Mouse (Mus musculus): ENCODE measurements at regions not wholly inside any gene's neighbourhood (a gene's known extent, or its start where the extent isn't known, plus 50 kb on each side); places are given as distances from the start of the nearest gene placed in this dataset.

DNA sequence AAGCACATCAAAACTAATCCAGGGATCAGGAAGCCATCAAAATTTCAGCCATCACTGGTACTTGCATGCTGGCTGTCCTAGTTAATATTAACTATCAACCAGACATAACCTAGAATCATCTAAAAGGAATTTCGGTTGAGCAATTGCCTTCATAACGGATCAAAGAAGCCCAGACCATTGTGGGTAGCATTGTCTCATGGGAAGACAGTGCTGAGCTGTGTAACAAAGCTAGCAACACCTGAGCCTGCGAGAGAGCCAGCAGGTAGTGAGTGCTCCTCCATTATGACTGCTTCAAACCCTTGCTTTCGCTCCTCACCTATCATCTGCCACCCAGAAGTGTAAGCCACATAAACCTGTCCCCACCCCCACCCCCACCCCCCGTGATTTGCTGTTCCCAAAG, 169.6 kb upstream of the Fat1 start:
- DNase-seq = no peak

DNA sequence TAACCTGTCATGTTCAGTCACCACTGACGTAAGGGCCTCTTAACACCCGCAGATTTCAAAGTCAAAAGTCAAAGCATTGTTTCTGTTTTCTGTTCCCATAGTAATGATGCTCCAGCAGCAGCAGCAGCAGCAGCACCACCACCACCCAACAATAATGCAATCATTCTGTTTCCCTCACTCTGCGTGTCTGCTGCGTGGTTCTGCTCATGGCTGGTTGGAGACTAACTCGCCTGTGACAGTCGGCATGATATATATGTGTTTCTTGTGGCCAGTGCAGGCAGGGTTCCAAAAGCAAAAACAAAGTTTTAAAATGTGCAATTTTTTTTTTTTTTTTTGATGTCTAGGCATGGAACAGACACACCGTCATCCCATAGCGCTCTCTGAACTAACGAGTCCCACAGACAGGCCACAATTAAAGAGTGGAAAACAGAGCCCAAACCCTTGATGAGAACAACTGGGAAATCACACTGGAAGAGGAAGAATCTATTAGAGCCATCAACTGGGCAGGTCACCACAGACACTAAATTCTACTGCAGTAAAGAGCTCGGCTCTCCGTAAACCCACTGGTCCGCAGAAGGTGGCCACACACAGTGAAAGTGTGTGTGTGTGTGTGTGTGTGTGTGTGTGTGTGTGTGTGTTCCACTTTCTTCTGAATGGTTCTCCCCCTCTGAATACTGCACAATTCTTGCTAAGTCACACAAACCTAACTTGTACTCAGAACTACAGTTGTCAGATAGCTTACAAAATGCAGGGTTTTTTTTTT, 169.0 kb upstream of the Fat1 start:
- DNase-seq = no peak

- no peak for DNase-seq
Observed at GRCm38 (mm10) chr8:44767271-44767670, 168.0 kb upstream of the Fat1 start.

GRCm38 (mm10) chr8:44779212-44779611, 156.0 kb upstream of the Fat1 start:
- no peak for DNase-seq

GRCm38 (mm10) chr8:44782421-44782820, 152.8 kb upstream of the Fat1 start:
- no peak for DNase-seq

DNA sequence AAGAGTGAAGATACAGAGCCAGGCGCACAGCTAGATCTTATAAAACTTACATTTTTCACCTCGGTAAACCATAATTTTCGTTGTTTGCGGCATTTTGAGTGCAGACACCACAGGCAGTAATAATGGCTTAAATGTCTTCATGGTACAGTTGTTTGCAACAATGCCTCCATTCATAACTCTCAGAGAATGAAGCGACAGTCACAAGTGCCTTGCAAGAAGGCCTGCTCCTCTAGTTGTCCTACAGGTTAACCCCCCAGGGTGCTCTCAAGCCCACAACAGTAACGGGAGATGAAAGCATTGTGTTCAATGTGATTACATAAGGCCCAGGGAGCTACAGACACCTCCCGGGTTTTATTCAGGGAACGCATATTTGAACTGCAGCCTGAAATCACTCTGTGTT, 150.1 kb upstream of the Fat1 start:
- DNase-seq = no peak

- DNase-seq = no peak
Observed at GRCm38 (mm10) chr8:44786740-44787139, 148.5 kb upstream of the Fat1 start.

DNA sequence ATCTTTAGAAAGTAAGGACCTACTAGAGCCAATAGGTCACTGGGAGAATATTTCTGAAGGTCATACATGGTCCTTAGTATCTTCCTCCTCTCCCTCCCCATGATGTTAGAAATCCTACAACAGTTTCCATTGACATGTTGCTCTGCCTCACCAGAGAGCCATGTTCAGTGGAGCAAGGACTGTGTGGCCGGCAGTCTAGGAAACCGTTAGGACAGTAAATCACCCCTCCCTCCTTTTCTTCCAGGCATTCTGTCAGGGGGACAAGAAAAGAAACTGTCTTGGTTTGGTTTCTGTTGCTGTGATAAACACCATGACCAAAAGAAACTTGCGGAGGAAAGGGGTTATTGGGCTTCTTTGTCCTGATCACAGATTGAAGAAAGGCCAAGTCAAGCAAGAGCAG, 147.0 kb upstream of the Fat1 start:
- no peak for DNase-seq

GRCm38 (mm10) chr8:44799513-44799912, 135.7 kb upstream of the Fat1 start:
- no peak for DNase-seq

DNA sequence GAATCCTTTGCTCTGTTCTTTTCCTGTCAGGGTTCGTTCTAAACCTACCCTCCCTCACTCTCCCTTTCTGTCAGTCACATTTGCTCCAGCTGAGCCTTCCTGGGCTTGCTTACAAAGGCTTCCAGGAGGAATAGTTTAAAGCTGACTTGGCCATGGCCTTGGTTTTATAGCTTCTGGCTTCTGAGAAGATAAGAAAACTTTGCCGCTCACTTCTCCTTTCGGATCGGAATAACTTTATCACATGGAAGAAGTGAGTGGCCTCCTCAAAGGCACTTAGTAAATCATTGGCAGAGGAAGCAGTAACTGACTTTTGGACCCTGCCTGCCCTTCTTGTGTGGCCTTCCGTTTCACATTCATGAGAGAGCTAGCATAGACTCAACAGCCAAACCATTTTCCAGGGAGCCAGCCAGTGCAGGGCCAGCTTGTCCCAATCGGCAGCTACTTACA, 134.4 kb upstream of the Fat1 start:
- no peak for DNase-seq

DNA sequence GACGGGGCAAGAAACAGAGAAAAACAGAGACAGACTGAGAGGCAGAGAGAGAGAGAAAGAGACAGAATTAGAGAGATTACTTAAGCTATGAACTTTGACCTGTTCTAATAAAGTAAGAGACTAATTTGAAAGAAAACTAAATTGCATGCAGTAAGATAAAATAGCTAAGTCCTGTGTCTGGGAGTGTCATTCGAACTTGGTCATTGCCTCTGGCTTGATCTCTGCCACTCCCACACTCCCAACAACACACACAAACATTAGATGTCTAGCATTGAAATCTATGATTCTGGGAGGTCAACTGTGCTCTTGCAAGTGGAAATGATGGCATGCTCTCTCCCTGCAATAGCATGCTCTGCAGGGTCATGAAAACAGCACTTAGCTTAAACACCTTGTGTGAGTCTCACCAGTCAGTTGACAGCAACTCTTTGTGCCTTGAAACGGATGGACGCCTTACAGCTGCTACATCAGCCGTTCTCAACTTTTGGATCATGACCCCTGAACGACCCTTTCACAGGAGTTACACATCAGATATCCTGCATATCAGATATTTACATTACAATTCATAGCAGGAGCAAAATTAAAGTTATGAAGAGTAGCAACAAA, 133.5 kb upstream of the Fat1 start:
- DNase-seq = no peak

- DNase-seq = no peak
Observed at GRCm38 (mm10) chr8:44802331-44802730, 132.9 kb upstream of the Fat1 start.

- no peak for DNase-seq
Observed at GRCm38 (mm10) chr8:44804414-44805178, 130.7 kb upstream of the Fat1 start.

DNA sequence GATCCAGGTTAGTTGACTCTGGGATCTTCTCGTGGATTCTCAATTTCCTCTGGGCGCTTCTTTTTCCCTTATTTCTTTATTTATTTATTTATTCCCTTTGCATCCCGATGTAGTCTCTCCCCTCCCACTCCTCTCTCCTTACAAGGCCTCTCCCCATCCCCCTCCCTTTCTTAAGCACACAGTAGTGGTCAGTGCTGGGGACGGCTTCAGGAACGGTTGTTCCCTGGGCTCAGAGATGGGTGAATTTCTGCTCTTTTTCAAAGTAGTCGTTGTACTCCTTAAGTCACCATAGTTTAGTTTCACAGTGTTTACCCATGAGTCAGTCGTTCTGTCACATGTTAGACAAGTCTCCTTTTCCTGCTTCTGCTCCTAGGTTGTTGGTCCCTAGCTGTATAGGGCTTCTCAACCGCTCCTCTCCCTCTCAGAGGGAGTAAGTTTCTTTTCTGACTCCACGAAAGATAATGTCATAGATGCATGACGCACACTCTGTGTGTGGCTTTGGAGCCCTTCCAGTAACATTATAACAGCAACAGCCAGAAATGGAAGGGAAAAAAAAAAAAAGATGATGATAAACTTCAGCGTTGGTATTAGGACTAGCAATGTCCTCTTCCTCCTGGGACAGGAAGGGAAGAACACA, 129.9 kb upstream of the Fat1 start:
- no peak for DNase-seq

DNA sequence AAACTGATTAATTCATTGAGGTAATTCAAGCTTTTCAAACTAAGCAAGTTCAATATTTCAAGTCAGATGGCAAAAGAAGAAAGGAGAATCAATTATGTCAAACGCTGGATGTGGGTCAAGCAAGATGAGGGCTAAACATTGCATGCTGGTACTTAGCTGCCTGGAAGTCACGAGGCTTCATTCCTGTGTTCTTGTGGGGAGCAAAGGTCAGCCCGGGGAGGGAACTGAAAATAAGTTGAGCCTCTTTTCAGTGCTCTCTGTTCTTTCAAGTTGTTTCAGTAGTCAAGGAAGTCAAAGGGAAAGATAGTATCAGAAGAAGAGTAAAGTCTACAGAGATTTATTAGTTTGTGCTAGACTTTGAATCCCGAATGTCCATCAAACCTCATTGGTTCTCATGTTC, 122.9 kb upstream of the Fat1 start:
- no peak for DNase-seq

DNA sequence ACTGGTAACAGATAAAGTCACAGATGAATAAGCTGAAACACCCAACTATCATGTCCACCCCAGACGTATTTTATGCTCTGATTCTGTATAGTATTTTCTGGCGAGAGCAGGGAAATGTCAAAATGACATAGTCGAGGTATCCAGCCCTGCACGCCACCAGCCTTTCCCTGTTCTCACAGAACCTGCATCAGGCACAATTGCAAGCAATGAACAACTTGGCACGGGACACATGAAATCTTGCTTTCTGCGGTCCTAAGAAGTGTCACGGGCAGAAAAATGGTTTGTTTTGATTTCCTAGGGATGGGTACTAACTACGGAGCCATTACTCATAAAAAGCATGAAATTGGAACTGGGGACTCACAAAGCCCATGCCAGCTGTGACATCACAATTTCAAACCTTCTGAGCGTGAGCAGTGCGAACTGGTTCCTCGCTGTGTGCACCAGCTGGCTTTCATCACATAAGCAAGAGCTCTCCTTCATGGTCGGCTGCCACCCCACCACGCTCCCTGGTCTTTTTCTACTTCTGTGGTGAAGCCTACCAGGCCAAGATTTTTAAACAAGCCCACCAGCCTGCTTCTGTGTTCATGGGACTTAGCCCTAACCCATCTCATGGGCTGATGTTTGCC, 117.6 kb upstream of the Fat1 start:
- DNase-seq = no peak

DNA sequence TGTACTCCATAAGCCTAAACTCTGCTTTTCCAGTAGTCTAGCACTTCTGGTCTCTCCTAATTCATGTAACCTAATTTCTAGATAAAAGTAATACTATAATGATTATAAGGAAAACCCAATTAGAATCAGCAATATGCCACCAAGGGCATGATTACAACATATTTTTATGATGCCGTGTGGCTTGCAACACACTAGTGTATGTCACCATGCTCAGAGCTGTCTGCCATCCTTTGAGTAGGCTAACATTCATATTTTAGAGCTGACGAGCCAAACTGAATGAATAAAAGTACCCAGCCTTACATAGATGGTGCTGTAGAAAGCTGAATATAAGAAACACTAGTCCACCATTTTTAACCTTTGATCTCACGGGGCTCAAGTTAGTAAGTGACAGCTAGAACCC, 116.0 kb upstream of the Fat1 start:
- no peak for DNase-seq

GRCm38 (mm10) chr8:44819691-44820090, 115.6 kb upstream of the Fat1 start:
- DNase-seq = no peak

GRCm38 (mm10) chr8:44825183-44825757, 110.0 kb upstream of the Fat1 start:
- no peak for DNase-seq

DNA sequence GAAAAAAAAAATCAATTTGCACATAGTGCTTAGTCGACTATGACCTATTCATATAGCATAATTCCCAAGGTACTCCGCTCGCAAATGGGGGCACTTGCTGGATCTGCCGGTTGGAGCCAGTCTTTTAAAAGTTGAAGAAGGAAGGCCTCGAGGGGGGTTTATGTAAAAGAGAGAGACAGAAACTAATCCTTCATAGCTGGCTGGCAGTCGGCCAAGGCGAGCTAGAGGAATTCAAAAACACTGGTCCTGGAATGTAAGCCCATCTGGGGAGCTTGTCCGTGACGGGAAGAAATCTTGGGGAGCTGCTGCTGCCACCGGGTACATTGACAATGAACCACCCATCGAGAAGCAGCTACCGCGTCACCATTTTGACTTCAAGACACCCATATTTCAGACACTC, 108.3 kb upstream of the Fat1 start:
- DNase-seq = peak; percentile 8

DNA sequence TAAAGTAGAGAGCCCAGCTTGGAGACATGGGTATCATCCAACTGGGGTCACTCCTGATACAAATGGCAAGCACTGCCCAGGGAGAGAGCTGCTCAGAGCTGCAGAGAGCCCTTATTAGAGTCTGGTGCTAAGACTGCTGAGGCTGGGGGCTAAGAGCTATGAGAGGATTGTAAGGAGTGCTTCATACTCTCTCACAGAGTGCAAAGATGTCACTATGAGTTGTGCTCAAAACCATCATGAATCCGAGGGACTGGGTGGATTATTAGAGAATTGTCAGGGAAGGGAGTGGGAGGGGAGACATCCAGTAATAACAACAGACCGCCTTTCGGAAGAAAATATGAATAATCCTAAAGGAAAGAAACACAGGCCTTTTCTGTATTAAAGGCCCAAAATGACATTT, 107.2 kb upstream of the Fat1 start:
- no peak for DNase-seq

- DNase-seq = no peak
Observed at GRCm38 (mm10) chr8:44838431-44838830, 96.8 kb upstream of the Fat1 start.
